Mouse (Mus musculus) mouse embryonic stem cell (cell line): ENCODE results near the gene Egfr.

Experiments used
- in situ Hi-C, 2 experiments: fragments of 300-500 bp; cut with MboI; formaldehyde crosslinking; loops; 1 replicate in 1 of 2; 3 replicates in 1 of 2; pipeline ENCODE4 v1.14.3; 2019 to 2020; ENCODE audit warnings: low sequenced_read_pairs in 2 of 2, low pct_unique_long_range_greater_than_20kb in 1 of 2, mixed read lengths in 1 of 2; ENCODE audit not compliant: unreplicated experiment in 1 of 2

Gene Egfr

DNA sequence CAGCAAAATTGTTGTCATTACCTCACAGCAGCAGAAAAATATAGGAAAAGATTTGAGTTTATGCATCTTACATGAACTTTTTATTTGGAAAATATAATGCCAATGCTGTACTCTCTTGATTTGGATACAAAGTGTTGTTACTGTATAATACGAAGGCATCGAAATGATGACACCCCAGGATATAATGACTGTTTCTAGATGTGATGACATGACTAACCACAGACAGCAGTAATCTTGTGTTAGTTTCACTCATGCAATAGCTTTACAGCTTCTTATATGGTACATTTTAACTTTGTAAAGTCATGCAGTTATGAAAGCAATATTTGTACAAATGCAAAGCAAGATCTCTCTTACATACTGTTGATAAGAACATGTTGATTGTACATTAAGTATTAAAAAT is 165.5 kb downstream of the Egfr start:
- in situ Hi-C loops = no loop called here

DNA sequence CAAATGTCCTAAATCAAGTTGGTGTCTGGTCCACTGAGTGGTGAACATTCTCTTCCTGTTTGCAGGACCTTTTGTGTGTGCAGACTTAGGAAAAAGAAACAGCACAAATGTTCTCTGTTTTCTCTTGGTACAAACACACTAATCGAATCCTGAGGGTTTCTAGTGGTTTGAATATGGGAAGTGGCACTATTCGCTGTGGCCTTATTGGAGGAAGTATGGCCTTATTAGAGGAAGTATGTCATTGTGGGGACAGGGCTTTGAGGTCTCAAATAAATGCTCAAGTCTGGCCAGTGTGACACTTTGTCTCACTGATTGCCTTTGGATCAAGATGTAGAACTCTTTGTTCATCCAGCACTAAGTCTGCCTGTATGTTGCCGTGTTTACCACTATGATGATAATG is 180.2 kb downstream of the Egfr start:
- in situ Hi-C loops = no loop called here

- in situ Hi-C loops = no loop called here
Measured at GRCm38 (mm10) chr11:16935577-16936236, 183.7 kb downstream of the Egfr start.

- in situ Hi-C loops = loop anchor here in 1 of 2 experiments (10.0 kb wide), 1 partner anchor 416 kb away; no protein-coding TSS in a partner anchor
Measured at GRCm38 (mm10) chr11:16941103-16941793, 189.2 kb downstream of the Egfr start.

GRCm38 (mm10) chr11:16941973-16942452 is 190.0 kb downstream of the Egfr start:
- in situ Hi-C loops = loop anchor here in 1 of 2 experiments (10.0 kb wide), 1 partner anchor 417 kb away; no protein-coding TSS in a partner anchor

DNA sequence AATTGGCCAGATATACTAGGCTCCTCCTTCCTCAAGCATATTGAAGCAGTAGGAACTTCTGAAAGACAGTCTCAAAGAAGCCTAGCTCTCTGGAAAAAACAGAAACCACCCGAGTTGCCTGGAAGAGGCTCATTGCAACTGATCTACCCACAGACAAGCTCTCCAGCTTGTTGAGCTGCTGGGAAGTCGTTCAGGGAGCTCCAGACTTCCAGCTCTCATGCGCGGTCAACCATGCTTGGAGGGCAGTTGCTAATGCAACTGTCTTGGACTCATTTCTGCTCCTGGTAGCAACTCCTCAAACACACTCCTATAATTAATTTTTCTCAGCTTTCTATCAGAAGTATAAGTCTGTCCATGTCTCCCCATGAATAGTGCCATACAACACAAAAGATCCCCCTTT is 191.0 kb downstream of the Egfr start:
- in situ Hi-C loops = loop anchor here in 1 of 2 experiments (10.0 kb wide), 1 partner anchor 418 kb away; no protein-coding TSS in a partner anchor

- in situ Hi-C loops = loop anchor here (5.0 to 10.0 kb wide), 2 partner anchors 424 to 426 kb away; no protein-coding TSS in a partner anchor
Measured at GRCm38 (mm10) chr11:16948756-16949155, 196.8 kb downstream of the Egfr start.

GRCm38 (mm10) chr11:16950226-16950975 is 198.4 kb downstream of the Egfr start:
- in situ Hi-C loops = no loop called here

DNA sequence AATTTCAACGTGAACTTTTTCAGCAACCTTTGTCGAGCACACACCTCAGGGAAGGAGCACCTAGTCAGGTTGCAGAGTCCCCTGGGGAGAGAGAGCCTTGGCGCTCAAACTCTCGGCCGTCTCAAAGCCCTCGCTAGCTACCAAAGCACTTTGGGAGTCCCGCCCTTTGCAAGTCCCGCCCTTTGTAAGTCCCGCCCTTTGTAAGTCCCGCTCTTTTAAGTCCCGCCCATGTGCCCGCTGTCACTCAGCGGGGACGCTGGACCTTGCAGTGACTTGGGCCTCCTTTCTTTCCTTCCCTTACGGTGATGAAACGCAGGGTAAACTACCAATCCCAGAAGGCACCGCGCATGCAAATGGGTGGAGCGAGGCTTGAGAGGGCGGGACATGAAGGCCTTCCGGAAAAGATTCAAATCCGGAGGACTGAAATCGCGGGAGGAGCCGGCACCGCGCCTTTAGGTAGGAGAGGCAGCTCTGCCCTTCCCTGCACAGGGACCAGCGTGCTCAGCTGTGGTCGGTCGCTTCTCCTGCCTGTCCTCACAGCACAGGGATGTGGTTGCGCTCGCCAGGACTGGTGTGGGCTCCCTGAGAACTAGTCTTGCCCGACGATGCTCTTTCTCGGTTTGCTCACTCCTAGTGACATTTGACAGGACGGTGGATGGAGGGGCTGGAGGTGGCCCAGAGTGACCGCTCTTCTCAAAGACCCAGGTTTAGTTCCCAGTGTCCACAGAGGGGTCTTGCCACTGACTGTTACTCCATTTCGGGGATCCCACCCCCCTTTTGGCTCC is 199.2 kb downstream of the Egfr start, which contains the start of gene Fbxo48:
Gene Fbxo48 (plus strand): TSS at position 400 of the 785 bp plus-strand sequence.
- in situ Hi-C loops = no loop called here

GRCm38 (mm10) chr11:16951761-16952010 is 199.7 kb downstream of the Egfr start:
- in situ Hi-C loops = no loop called here

DNA sequence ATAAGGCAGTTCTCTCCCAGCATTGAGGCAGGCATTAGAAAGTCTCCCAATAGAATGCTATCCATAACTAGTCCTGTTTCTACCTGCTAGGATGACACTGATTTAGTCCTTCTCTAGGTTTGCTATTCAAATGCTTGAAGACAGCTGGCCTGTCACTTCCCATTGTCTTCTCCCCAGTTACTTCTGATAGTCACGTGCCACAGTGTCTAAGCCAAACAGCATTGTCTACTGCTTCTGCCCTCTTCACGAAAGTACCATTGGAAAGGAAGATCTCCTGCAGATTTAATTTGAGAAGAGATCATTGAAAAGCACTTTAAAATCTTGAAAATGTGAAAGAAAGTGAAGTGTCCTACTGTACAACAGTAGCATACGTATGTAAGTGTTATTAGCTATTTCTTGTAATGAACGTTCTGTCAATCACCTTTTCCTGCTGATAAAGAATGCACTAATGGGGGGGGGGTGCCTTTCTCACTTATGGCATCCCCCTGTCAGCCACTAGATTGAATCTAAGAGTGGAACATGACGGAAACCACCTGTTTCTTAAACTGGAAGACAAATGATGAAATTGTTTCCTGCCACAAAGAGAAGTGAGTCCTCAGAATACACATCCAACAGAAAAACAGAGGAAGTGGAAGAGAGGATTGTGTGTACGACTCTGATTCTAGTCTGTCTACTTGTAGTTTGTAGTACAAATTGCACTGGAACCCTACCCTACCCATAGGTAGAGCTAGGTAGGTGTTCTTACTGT is 204.3 kb downstream of the Egfr start:
- in situ Hi-C loops = no loop called here

DNA sequence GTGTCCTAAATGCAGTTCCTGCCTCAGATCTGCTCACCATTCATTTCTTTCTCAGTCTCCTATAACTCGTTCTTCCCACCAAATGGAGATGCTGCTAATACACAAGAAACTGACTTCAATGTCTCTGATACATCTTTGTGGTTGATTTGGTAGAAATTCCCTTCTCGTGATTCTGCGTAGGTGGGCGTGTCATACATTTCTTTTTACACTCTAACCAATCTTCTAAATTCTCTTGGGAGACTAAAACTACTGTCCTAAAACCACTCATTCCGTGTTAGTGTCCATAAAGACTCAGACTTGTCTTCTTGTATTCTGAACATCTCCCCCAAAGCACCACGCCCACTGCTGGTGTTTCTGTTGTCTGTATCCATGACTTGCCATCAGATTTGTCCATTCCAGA is 205.0 kb downstream of the Egfr start:
- in situ Hi-C loops = no loop called here

- in situ Hi-C loops = no loop called here
Measured at GRCm38 (mm10) chr11:16958520-16958919, 206.5 kb downstream of the Egfr start.
